Mouse (Mus musculus) C2C12 (cell line): Measurements from ENCODE around the gene Mrvi1. TPM values are rescaled to one million over a fixed set of nuclear protein-coding genes. Genes with fewer than 3 reads are reported as not detected.

Experiments used
- H3K27me3 ChIP-seq: one replicate; pipeline ENCODE4 v1.6.1; 2011; ENCODE audit not compliant: control insufficient read depth, insufficient read depth, insufficient read length
- H3K36me3 ChIP-seq: one replicate; pipeline ENCODE4 v1.6.1; 2011; ENCODE audit not compliant: control insufficient read depth, insufficient read depth
- H3K4me3 ChIP-seq: one replicate; pipeline ENCODE4 v1.5.1; 2011; ENCODE audit warnings: mild to moderate bottlenecking, control low read depth; ENCODE audit not compliant: poor library complexity, insufficient read depth, severe bottlenecking
- H3K79me2 ChIP-seq: one replicate; pipeline ENCODE4 v1.6.1; 2011; ENCODE audit not compliant: control insufficient read depth, insufficient read depth
- H3K79me3 ChIP-seq: one replicate; pipeline ENCODE4 v1.6.1; 2011; ENCODE audit warnings: low read depth, control low read depth
- H3ac ChIP-seq: one replicate; pipeline ENCODE3; 2011; ENCODE audit warnings: low read depth; ENCODE audit not compliant: control insufficient read depth, insufficient read length
- CEBPB ChIP-seq: IDR thresholded peaks from one replicate; pipeline ENCODE4 v1.6.1; 2011; ENCODE audit warnings: low read depth, mild to moderate bottlenecking, control low read depth, moderate library complexity
- CTCF ChIP-seq: IDR thresholded peaks from one replicate; pipeline ENCODE4 v1.5.1; 2011; ENCODE audit not compliant: control insufficient read depth, insufficient read depth, insufficient read length
- FOSL1 ChIP-seq: IDR thresholded peaks from one replicate; pipeline ENCODE4 v1.8.0; 2011; ENCODE audit warnings: mild to moderate bottlenecking, low read length; ENCODE audit not compliant: poor library complexity, insufficient read depth, severe bottlenecking
- MAX ChIP-seq: IDR thresholded peaks from one replicate; pipeline ENCODE4 v1.6.1; 2011; ENCODE audit warnings: mild to moderate bottlenecking, control low read depth
- MYOD1 ChIP-seq: IDR thresholded peaks from one replicate; pipeline ENCODE4 v1.6.1; 2011; ENCODE audit warnings: low read depth; ENCODE audit not compliant: control insufficient read depth, insufficient read length
- MYOG ChIP-seq: IDR thresholded peaks from one replicate; pipeline ENCODE4 v1.6.1; 2011; ENCODE audit not compliant: control insufficient read depth, insufficient read length; ENCODE audit errors: extremely low read depth
- USF1 ChIP-seq: IDR thresholded peaks from one replicate; pipeline ENCODE4 v1.6.1; 2011; ENCODE audit warnings: low read depth, mild to moderate bottlenecking, control low read depth, moderate library complexity
- long read RNA-seq, 2 experiments: library from polyadenylated mRNA; unstranded; transcript quantifications; one replicate each; pipeline ENCODE4 v2.0.0; 2019 to 2020
- polyA plus RNA-seq: library from polyadenylated mRNA; unstranded; fragments of >200 nt; fragmentation: generic; extraction: Trizol; gene quantifications from one replicate; pipeline ENCODE4 v1.2.1, GENCODE M21; 2012; ENCODE audit warnings: missing spikeins

Mrvi1 gene
- polyA plus RNA-seq: 0.05 TPM
- long read RNA-seq, experiment 1: 0 reads
- long read RNA-seq, experiment 2: 0 reads

GRCm38 (mm10) chr7:110982053-110982705, at the start of gene Mrvi1:
Mrvi1 (minus strand) TSS chr7:110982461.
- Histone ChIP-seq H3K27me3 (no peaks in the 10 kb centered on the region), H3ac (no peak within 1 kb of the TSS), H3K79me3 (no peaks in the 10 kb centered on the region), H3K79me2 (no peaks in the 10 kb centered on the region), H3K4me3 (no peak within 1 kb of the TSS), H3K36me3 (no peaks in the 10 kb centered on the region)
- no peak for TF ChIP-seq MYOG
- no peak for TF ChIP-seq USF1
- TF ChIP-seq FOSL1: no peak

GRCm38 (mm10) chr7:111029046-111029553, 46.8 kb upstream of the Mrvi1 start:
- no peaks in the 10 kb centered on the region for H3K27me3 ChIP-seq
- H3ac ChIP-seq: peak overlapping the region; percentile 82
- TF ChIP-seq MAX (no peak), CEBPB (no peak), MYOG (no peak)

GRCm38 (mm10) chr7:111028281-111029045, 46.2 kb upstream of the Mrvi1 start, which contains the start of gene Ctr9:
Ctr9 (plus strand) TSS chr7:111028951.
- Histone ChIP-seq H3ac (peak within 1 kb of the TSS; percentile 82), H3K79me3 (peaks cover 17% of the 10 kb centered on the region), H3K36me3 (peaks cover 11% of the 10 kb centered on the region), H3K79me2 (peaks cover 38% of the 10 kb centered on the region), H3K27me3 (no peaks in the 10 kb centered on the region), H3K4me3 (peak within 1 kb of the TSS; percentile 72)
- TF ChIP-seq MAX (peak; percentile 54), FOSL1 (no peak)

More at GRCm38 (mm10) chr7:111029046-111029553, 46.8 kb upstream of the Mrvi1 start:
- Histone ChIP-seq H3K36me3 (peaks cover 18% of the 10 kb centered on the region), H3K79me3 (peaks cover 17% of the 10 kb centered on the region), H3K79me2 (peaks cover 38% of the 10 kb centered on the region), H3K4me3 (peak overlapping the region; percentile 72)

GRCm38 (mm10) chr7:111024912-111025311, 42.7 kb upstream of the Mrvi1 start:
- peaks cover 7% of the 10 kb centered on the region for H3K79me3 ChIP-seq
- no peak overlapping the region for H3ac ChIP-seq
- TF ChIP-seq MAX (no peak), CTCF (no peak), MYOG (no peak), MYOD1 (no peak), CEBPB (no peak), USF1 (no peak), FOSL1 (no peak)
- H3K27me3 ChIP-seq: no peaks in the 10 kb centered on the region
- H3K4me3 ChIP-seq: no peak overlapping the region
- H3K79me2 ChIP-seq: peaks cover 10% of the 10 kb centered on the region
- no peaks in the 10 kb centered on the region for H3K36me3 ChIP-seq

GRCm38 (mm10) chr7:111024068-111024594, 41.9 kb upstream of the Mrvi1 start:
- H3K79me3 ChIP-seq: no peaks in the 10 kb centered on the region
- peaks cover 2% of the 10 kb centered on the region for H3K79me2 ChIP-seq
- TF ChIP-seq MYOD1: no peak
- peak; percentile 91 for TF ChIP-seq CEBPB
- no peak for TF ChIP-seq FOSL1
- TF ChIP-seq MAX: no peak
- H3K36me3 ChIP-seq: no peaks in the 10 kb centered on the region
- H3K4me3 ChIP-seq: no peak overlapping the region
- no peak overlapping the region for H3ac ChIP-seq
- no peaks in the 10 kb centered on the region for H3K27me3 ChIP-seq

GRCm38 (mm10) chr7:111020814-111021213, 38.6 kb upstream of the Mrvi1 start:
- Histone ChIP-seq H3ac (no peak overlapping the region), H3K79me3 (no peaks in the 10 kb centered on the region), H3K27me3 (peaks cover 1% of the 10 kb centered on the region), H3K36me3 (no peaks in the 10 kb centered on the region), H3K79me2 (no peaks in the 10 kb centered on the region), H3K4me3 (no peak overlapping the region)
- TF ChIP-seq CEBPB (no peak), FOSL1 (no peak), USF1 (no peak), MYOD1 (no peak)
